30 mouse cellular contexts compared by ENCODE assay signal in the genomic region with DNA sequence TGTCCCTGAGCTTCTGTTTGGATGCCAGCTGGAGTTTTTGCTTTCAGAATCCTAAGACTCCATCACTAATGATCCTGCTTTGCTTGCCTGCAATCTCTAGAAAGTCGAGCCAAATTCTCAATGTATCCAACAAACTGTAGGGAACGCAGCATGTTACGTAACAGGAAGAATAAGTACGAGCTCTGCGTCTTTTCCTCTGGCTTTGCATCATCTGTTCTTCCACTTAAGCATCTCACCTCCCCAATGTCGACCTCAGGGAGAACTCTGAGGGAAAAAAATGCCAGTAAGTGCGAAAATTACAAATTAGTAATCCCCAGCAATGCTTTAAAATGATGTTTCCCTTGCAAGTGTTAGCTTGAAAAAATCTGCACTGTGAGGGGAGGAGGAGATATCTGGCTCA.
DNase-seq lines count a peak whose midpoint lies in the region; ATAC-seq and TF ChIP-seq lines count a peak whose summit lies in the region.
"Had no signal": no experiment of that assay in that cellular context is flagged by ENCODE, and none has a peak within 500 bp of the region (broad histone marks: within the 10 kb centered on the region; RNA-seq: fewer than 3 reads in every experiment).

No protein-coding gene starts in this region.

- H3K27me3 ChIP-seq in forebrain, embryonic 14.5 days (replicated peaks; ENCODE audit: control insufficient read depth, insufficient read depth, low read length), result no peaks in the 10 kb centered on the region
- no peaks in the 10 kb centered on the region for H3K27me3 ChIP-seq in forebrain, embryonic 12.5 days
- no peaks in the 10 kb centered on the region for H3K27me3 ChIP-seq in cerebellum, adult 2 months (ENCODE audit: control insufficient read depth, insufficient read depth, low read length)
- H3K27me3 ChIP-seq: CH12.LX; embryonic facial prominence, embryonic 13.5 days; heart, embryonic 13.5 days; hindbrain, embryonic 15.5 days; limb, embryonic 12.5 days; liver, embryonic 15.5 days had no signal

- H3K4me2 ChIP-seq in forebrain, embryonic 14.5 days (ENCODE audit: low read length), result no peak overlapping the region
- no peak overlapping the region for H3K4me2 ChIP-seq in forebrain, embryonic 12.5 days
- H3K4me2 ChIP-seq: embryonic facial prominence, embryonic 13.5 days; heart, embryonic 13.5 days; hindbrain, embryonic 15.5 days; limb, embryonic 12.5 days; liver, embryonic 15.5 days; lung, embryonic 14.5 days had no signal

- no peak overlapping the region for H3K4me3 ChIP-seq in forebrain, embryonic 14.5 days (ENCODE audit: low read depth, low read length)
- no peak overlapping the region for H3K4me3 ChIP-seq in forebrain, embryonic 12.5 days (replicated peaks)
- H3K4me3 ChIP-seq in cerebellum, adult 2 months (replicated peaks; ENCODE audit: insufficient read depth, low read depth, low read length), result no peak overlapping the region
- H3K4me3 ChIP-seq: embryonic facial prominence, embryonic 13.5 days; forebrain, embryonic 10.5 days; gastrocnemius, adult 2 months; heart, adult 2 months; heart, embryonic 13.5 days; hindbrain, embryonic 15.5 days; limb, embryonic 12.5 days; liver, embryonic 15.5 days had no signal

- no peaks in the 10 kb centered on the region for H3K9me3 ChIP-seq in forebrain, embryonic 14.5 days (replicated peaks; ENCODE audit: control insufficient read depth, low read length)
- no peaks in the 10 kb centered on the region for H3K9me3 ChIP-seq in forebrain, embryonic 12.5 days
- H3K9me3 ChIP-seq: embryonic facial prominence, embryonic 13.5 days; forebrain, embryonic 10.5 days; heart, embryonic 13.5 days; hindbrain, embryonic 15.5 days; limb, embryonic 12.5 days; liver, embryonic 15.5 days had no signal

- whole genome bisulfite sequencing in forebrain, embryonic 14.5 days, result 63% methylated on average over 7 of the region's 7 CpGs
- 74% methylated on average over 7 of the region's 7 CpGs for WGBS in forebrain, embryonic 12.5 days
- 64% methylated on average over 7 of the region's 7 CpGs for WGBS in cerebellum, adult 2 months

- H3K27ac ChIP-seq in forebrain, embryonic 14.5 days (ENCODE audit: low read depth, low read length), result no peak overlapping the region
- H3K27ac ChIP-seq in forebrain, embryonic 12.5 days, result no peak overlapping the region
- H3K27ac ChIP-seq in cerebellum, adult 2 months (ENCODE audit: insufficient read depth, low read length), result no peak overlapping the region
- H3K27ac ChIP-seq: embryonic facial prominence, embryonic 13.5 days; forebrain, embryonic 10.5 days; gastrocnemius, adult 2 months; heart, adult 2 months; heart, embryonic 13.5 days; hindbrain, embryonic 15.5 days; limb, embryonic 12.5 days; liver, embryonic 15.5 days had no signal

- no peak overlapping the region for H3K9ac ChIP-seq in forebrain, embryonic 14.5 days (ENCODE audit: low read length)
- H3K9ac ChIP-seq in forebrain, embryonic 12.5 days, result no peak overlapping the region
- H3K9ac ChIP-seq: embryonic facial prominence, embryonic 13.5 days; heart, embryonic 13.5 days; hindbrain, embryonic 15.5 days; limb, embryonic 12.5 days; liver, embryonic 15.5 days; lung, embryonic 14.5 days had no signal

- peaks cover 3% of the 10 kb centered on the region; the same call in 1 of the 2 replicates for H3K4me1 ChIP-seq in forebrain, embryonic 14.5 days (ENCODE audit: control insufficient read depth, insufficient read depth, low read length)
- no peaks in the 10 kb centered on the region for H3K4me1 ChIP-seq in forebrain, embryonic 12.5 days
- H3K4me1 ChIP-seq in cerebellum, adult 2 months (ENCODE audit: control insufficient read depth, insufficient read depth, low read length), result no peaks in the 10 kb centered on the region
- H3K4me1 ChIP-seq: embryonic facial prominence, embryonic 13.5 days; forebrain, embryonic 10.5 days; heart, embryonic 13.5 days; limb, embryonic 12.5 days; liver, embryonic 15.5 days had no signal

- no peak for TF ChIP-seq POLR2A in cerebellum, adult 2 months (IDR thresholded peaks at IDR 0.05; ENCODE audit: borderline replicate concordance, insufficient read depth, low read length)

- H3K36me3 ChIP-seq in forebrain, embryonic 14.5 days (ENCODE audit: control insufficient read depth, insufficient read depth, low read length), result no peaks in the 10 kb centered on the region
- no peaks in the 10 kb centered on the region for H3K36me3 ChIP-seq in forebrain, embryonic 12.5 days (replicated peaks)
- H3K36me3 ChIP-seq: embryonic facial prominence, embryonic 13.5 days; forebrain, embryonic 10.5 days; heart, embryonic 13.5 days; hindbrain, embryonic 15.5 days; limb, embryonic 12.5 days; liver, embryonic 15.5 days had no signal

- no peak for ATAC-seq in forebrain, embryonic 14.5 days
- ATAC-seq in forebrain, embryonic 12.5 days (ENCODE audit: low FRiP score), result no peak
- ATAC-seq: activated CD4-positive, CD25-positive, alpha-beta regulatory T cell, adult 4 months; inflammation-experienced regulatory T-cells, adult 6 months had no signal

- DNase-seq in forebrain, embryonic 14.5 days (ENCODE audit: low spot score), result peak; percentile 41
- DNase-seq in layer of hippocampus, adult 8-10 months (ENCODE audit: low spot score in 2 of 2), result peak; percentile 21 to 22
- no peak for DNase-seq in layer of hippocampus, adult 11-12 months (ENCODE audit: low spot score)
- DNase-seq in right cerebral cortex, adult 18-20 months, result peak; percentile 37
- DNase-seq in right cerebral cortex, postnatal 25 days, result no peak
- no peak for DNase-seq in cerebellum, adult 2 months
- DNase-seq: adrenal gland, adult 8-10 months; cerebellum, adult 11 months; cerebellum, adult 9-11 months; gastrocnemius, adult 2 months; gastrocnemius, postnatal 36 days; heart, adult 2 months; heart, postnatal 10 days; kidney, adult 11 months; kidney, postnatal 14 days; lung, embryonic 14.5 days; lung, postnatal 14 days; midbrain, embryonic 14.5 days; right cerebral cortex, postnatal 4 days; thymus, postnatal 14 days had no signal

- no peak for TF ChIP-seq CTCF in cerebellum, adult 2 months (IDR thresholded peaks at IDR 0.05; ENCODE audit: borderline replicate concordance, insufficient read depth, low read depth, low read length)

Comparison
In these comparisons a context has a peak if more than half of its experiments do, and no peak if none do; other contexts are left out.
1. DNase-seq: peak in forebrain, embryonic 14.5 days (single experiment), layer of hippocampus, adult 8-10 months (2 of 2) and right cerebral cortex, adult 18-20 months (single experiment); none in layer of hippocampus, adult 11-12 months (single experiment), right cerebral cortex, postnatal 25 days (single experiment) and cerebellum, adult 2 months (0 of 2).